In genomic region chr1:83218260-83218659, GRCm38 (mm10) we compare ENCODE assay signal across 13 mouse cellular contexts. TPM values are rescaled to one million over a fixed set of nuclear protein-coding genes. Genes with fewer than 3 reads are reported as not detected.
DNase-seq lines count a peak whose midpoint lies in the region; ATAC-seq and TF ChIP-seq lines count a peak whose summit lies in the region.
"Had no signal": no experiment of that assay in that cellular context is flagged by ENCODE, and none has a peak within 500 bp of the region (broad histone marks: within the 10 kb centered on the region; RNA-seq: fewer than 3 reads in every experiment).

No protein-coding gene starts in this region.

- TF ChIP-seq POLR2A in cortical plate, adult 2 months (IDR thresholded peaks at IDR 0.05; ENCODE audit: extremely low read depth, insufficient read depth, low read length): no peak

- no peak for TF ChIP-seq EP300 in liver, embryonic 14.5 days (IDR thresholded peaks at IDR 0.05; ENCODE audit: low read depth)

- WGBS in heart, embryonic 12.5 days: 23% methylated on average over 1 of the region's 1 CpGs
- WGBS in liver, embryonic 14.5 days (ENCODE audit: insufficient replicate concordance): 24% methylated on average over 1 of the region's 1 CpGs
- 44% methylated on average over 1 of the region's 1 CpGs for WGBS in midbrain, embryonic 15.5 days

- 0 out of 2 replicates have a peak, but pooled peaks cover 5% of the 10 kb centered on the region for H3K9me3 ChIP-seq in heart, embryonic 12.5 days (replicated peaks)
- no peaks in the 10 kb centered on the region for H3K9me3 ChIP-seq in liver, embryonic 14.5 days (ENCODE audit: control insufficient read depth, low read length)
- H3K9me3 ChIP-seq in midbrain, embryonic 15.5 days: no peaks in the 10 kb centered on the region

- no peak overlapping the region for H3K27ac ChIP-seq in heart, embryonic 12.5 days (ENCODE audit: poor library complexity, severe bottlenecking)
- no peak overlapping the region for H3K27ac ChIP-seq in liver, embryonic 14.5 days
- no peak overlapping the region for H3K27ac ChIP-seq in cortical plate, adult 2 months (ENCODE audit: insufficient read depth, low read length)
- no peak overlapping the region for H3K27ac ChIP-seq in midbrain, embryonic 15.5 days

- DNase-seq in heart, adult 18-20 months: peak; percentile 1 to 9
- DNase-seq in liver, embryonic 14.5 days (ENCODE audit: low read depth in 3 of 3, low spot score in 3 of 3): no peak
- DNase-seq in liver: no peak
- DNase-seq in gastrocnemius, postnatal 4 days (ENCODE audit: low spot score in 2 of 2): no peak
- no peak for DNase-seq in lung, postnatal 14 days
- DNase-seq: spleen, adult 18-20 months had no signal

- no peaks in the 10 kb centered on the region for H3K4me1 ChIP-seq in heart, embryonic 12.5 days (replicated peaks)
- H3K4me1 ChIP-seq in liver, embryonic 14.5 days (replicated peaks; ENCODE audit: control insufficient read depth in 2 of 2, insufficient read depth in 2 of 2, low read length in 1 of 2): no peaks in the 10 kb centered on the region
- no peaks in the 10 kb centered on the region for H3K4me1 ChIP-seq in cortical plate, adult 2 months (ENCODE audit: control insufficient read depth, insufficient read depth, low read length)
- no peaks in the 10 kb centered on the region for H3K4me1 ChIP-seq in midbrain, embryonic 15.5 days

- no peak overlapping the region for H3K4me3 ChIP-seq in heart, embryonic 12.5 days
- H3K4me3 ChIP-seq in liver, embryonic 14.5 days (ENCODE audit: insufficient read depth in 1 of 2, low read depth in 2 of 2, low read length in 2 of 2): no peak overlapping the region
- no peak overlapping the region for H3K4me3 ChIP-seq in cortical plate, adult 2 months (ENCODE audit: insufficient read depth, low read length)
- H3K4me3 ChIP-seq in midbrain, embryonic 15.5 days: no peak overlapping the region
- H3K4me3 ChIP-seq: erythroblast, embryonic 14.5 days had no signal

- no peak overlapping the region for H3K9ac ChIP-seq in heart, embryonic 12.5 days
- H3K9ac ChIP-seq in liver, embryonic 14.5 days (replicated peaks): no peak overlapping the region
- H3K9ac ChIP-seq in midbrain, embryonic 15.5 days: no peak overlapping the region

- no peak for ATAC-seq in heart, embryonic 12.5 days (ENCODE audit: insufficient number of reproducible peaks, low FRiP score)
- no peak for ATAC-seq in liver, embryonic 14.5 days (ENCODE audit: insufficient read depth)
- 0 out of 2 replicates have a peak, but pooled peaks have one; percentile 30 for ATAC-seq in midbrain, embryonic 15.5 days (replicated peaks)

- TF ChIP-seq CTCF in liver, embryonic 14.5 days (IDR thresholded peaks at IDR 0.05; ENCODE audit: low read depth): peak; percentile 6; the same call in 1 of the 2 replicates
- TF ChIP-seq CTCF in cortical plate, adult 2 months (IDR thresholded peaks at IDR 0.05; ENCODE audit: extremely low read depth, insufficient read depth, low read length): peak; percentile 45; the same call in 1 of the 2 replicates

- H3K27me3 ChIP-seq in heart, embryonic 12.5 days (replicated peaks): no peaks in the 10 kb centered on the region
- H3K27me3 ChIP-seq in liver, embryonic 14.5 days (ENCODE audit: control insufficient read depth, insufficient read depth, low read length): no peaks in the 10 kb centered on the region
- no peaks in the 10 kb centered on the region for H3K27me3 ChIP-seq in midbrain, embryonic 15.5 days (replicated peaks)

- H3K36me3 ChIP-seq in heart, embryonic 12.5 days: no peaks in the 10 kb centered on the region
- no peaks in the 10 kb centered on the region for H3K36me3 ChIP-seq in liver, embryonic 14.5 days (replicated peaks; ENCODE audit: control insufficient read depth, insufficient read depth, low read depth)
- no peaks in the 10 kb centered on the region for H3K36me3 ChIP-seq in midbrain, embryonic 15.5 days (replicated peaks)

- H3K4me2 ChIP-seq in heart, embryonic 12.5 days: no peak overlapping the region
- H3K4me2 ChIP-seq in liver, embryonic 14.5 days (ENCODE audit: low read depth): no peak overlapping the region
- H3K4me2 ChIP-seq in midbrain, embryonic 15.5 days: no peak overlapping the region

RNA-seq across cellular contexts. Expression of gene Daw1, which starts 58.7 kb away (rescaled TPM):
- total RNA-seq in heart, adult 18-20 months (2021): not detected
- not detected in 2 replicates for polyA plus RNA-seq in heart, embryonic 12.5 days (2016; fragmentation: Nextera tagmentation; extraction: Ambion mirVana)
- polyA plus RNA-seq in liver, embryonic 14.5 days (2012; rRNA removed): not detected in 2 replicates
- polyA plus RNA-seq in liver, embryonic 14.5 days (2014; fragmentation: Nextera tagmentation; extraction: Ambion mirVana): not detected in 2 replicates
- 0.30 and 0.56 TPM in 2 replicates for polyA plus RNA-seq in cortical plate, adult 2 months (2012; rRNA removed)
- 1.2 and 1.9 TPM in 2 replicates for polyA plus RNA-seq in midbrain, embryonic 15.5 days (2015; fragmentation: Nextera tagmentation; extraction: Ambion mirVana)
- not detected for total RNA-seq in gastrocnemius, postnatal 4 days (2021)
- total RNA-seq: ES-E14; hematopoietic stem cell, adult 5-6 weeks; megakaryocyte-erythroid progenitor cell, adult 5-6 weeks had no signal
- polyA plus RNA-seq: erythroblast, embryonic 14.5 days had no signal

Comparison
In these comparisons a context has a peak if more than half of its experiments do, and no peak if none do; other contexts are left out.
1. DNase-seq: peak in heart, adult 18-20 months (2 of 2); none in liver, embryonic 14.5 days (0 of 3), liver (single experiment), gastrocnemius, postnatal 4 days (0 of 2) and lung, postnatal 14 days (single experiment).